Mouse (Mus musculus) small intestine, adult 2 months (tissue): Measurements from ENCODE around the gene Vash1.

Experiments
- CTCF ChIP-seq: fragments of 200-500 bp; IDR thresholded peaks from 2 replicates; pipeline ENCODE4 v1.5.1; 2012; ENCODE audit warnings: low read depth, mild to moderate bottlenecking, control low read depth, inconsistent platforms, low read length, moderate library complexity, mixed read lengths; ENCODE audit not compliant: insufficient replicate concordance, insufficient read length; ENCODE audit errors: extremely low read depth
- POLR2A ChIP-seq: fragments of 200-500 bp; IDR thresholded peaks from 2 replicates; pipeline ENCODE4 v1.6.1; 2012; ENCODE audit warnings: low read depth, mild to moderate bottlenecking, control low read depth, inconsistent platforms, low read length, moderate library complexity

GRCm38 (mm10) chr12:86682178-86682577 lies 3.7 kb downstream of the Vash1 start:
- no peak for TF ChIP-seq CTCF
- TF ChIP-seq POLR2A, result no peak
